Mouse (Mus musculus) heart, embryonic 13.5 days (tissue): Measurements from ENCODE around the gene Wdr1. TPM values are rescaled to one million over a fixed set of nuclear protein-coding genes. Genes with fewer than 3 reads are reported as not detected.
"Not testable (repeated sequence)": the region's sequence is repeated elsewhere in the genome, so short reads cannot be mapped to it uniquely, and the experiment has no call there.

Experiments
- ATAC-seq: fragments of 200-750 bp; cut with Nextera tagmentation; 2 replicates; pipeline ENCODE4 v1.8.0; 2017; ENCODE audit warnings: moderate TSS enrichment; ENCODE audit not compliant: insufficient number of reproducible peaks, low FRiP score, low TSS enrichment; ENCODE audit errors: extremely low read depth
- H3K27ac ChIP-seq: fragments of 300-500 bp; sonication (generic); replicated peaks from 2 replicates; pipeline ENCODE4 v1.5.1; 2015; ENCODE audit warnings: moderate library complexity, mild to moderate bottlenecking, inconsistent platforms
- H3K27me3 ChIP-seq: fragments of 300-500 bp; sonication (generic); replicated peaks from 2 replicates; pipeline ENCODE4 v1.6.1; 2015; ENCODE audit warnings: mild to moderate bottlenecking, inconsistent platforms
- H3K36me3 ChIP-seq: fragments of 300-500 bp; sonication (generic); 2 replicates; pipeline ENCODE4 v1.6.1; 2015; ENCODE audit warnings: mild to moderate bottlenecking, inconsistent platforms
- H3K4me1 ChIP-seq: fragments of 300-500 bp; sonication (generic); 2 replicates; pipeline ENCODE4 v1.6.1; 2015; ENCODE audit warnings: inconsistent platforms
- H3K4me2 ChIP-seq: fragments of 300-500 bp; sonication (generic); 2 replicates; pipeline ENCODE4 v1.6.1; 2015; ENCODE audit warnings: inconsistent platforms, mild to moderate bottlenecking, moderate library complexity
- H3K4me3 ChIP-seq: fragments of 300-500 bp; sonication (generic); 2 replicates; pipeline ENCODE4 v1.5.1; 2015; ENCODE audit warnings: moderate library complexity, mild to moderate bottlenecking, inconsistent platforms
- H3K9ac ChIP-seq: fragments of 300-500 bp; sonication (generic); 2 replicates; pipeline ENCODE4 v1.6.1; 2015; ENCODE audit warnings: inconsistent platforms, mild to moderate bottlenecking, moderate library complexity
- H3K9me3 ChIP-seq: fragments of 300-500 bp; sonication (generic); 2 replicates; pipeline ENCODE4 v1.6.1; 2016; ENCODE audit warnings: inconsistent platforms
- WGBS: fragments of 180-500 bp; shearing (Covaris S2); methylation state at CpG from one replicate; pipeline ENCODE4 v1.1.7; 2015; ENCODE audit warnings: mixed read lengths; 5-methylcytosine and 5-hydroxymethylcytosine counted together
- polyA plus RNA-seq: library from polyadenylated mRNA; unstranded; fragments of >200 nt; fragmentation: Nextera tagmentation; extraction: Ambion mirVana; gene quantifications from 2 replicates; pipeline ENCODE4 v1.2.1, GENCODE M21; 2015

Gene Wdr1
- polyA plus RNA-seq, result 218 and 227 TPM in 2 replicates

DNA sequence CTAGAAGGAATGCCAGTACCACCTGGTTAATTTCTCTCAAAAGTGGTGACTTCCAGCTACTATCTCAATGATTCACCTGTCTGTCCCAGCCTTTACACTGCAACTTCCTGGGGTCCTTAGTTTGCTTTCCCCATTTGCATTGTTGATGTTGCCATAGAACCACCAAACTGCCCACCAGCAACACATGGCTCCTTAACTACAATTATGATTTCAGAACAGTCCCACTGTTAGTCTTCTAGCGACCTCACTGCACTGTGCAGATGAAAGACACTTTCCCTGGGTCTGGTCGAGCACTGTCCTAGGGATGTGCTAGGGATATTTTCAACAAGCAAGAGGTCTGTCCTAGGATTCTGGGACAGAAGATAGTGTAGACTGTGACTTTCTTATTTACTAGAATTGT is at the start of gene Wdr1:
Gene Wdr1, minus strand, starts transcription at position 101 of the 400 bp plus-strand sequence.
- Histone ChIP-seq H3K36me3 (peaks cover 22% of the 10 kb centered on the region), H3K4me3 (peak within 1 kb of the TSS; percentile 96), H3K4me1 (peaks cover 48% of the 10 kb centered on the region), H3K27me3 (no peaks in the 10 kb centered on the region), H3K9ac (peak within 1 kb of the TSS; percentile 92), H3K27ac (peak within 1 kb of the TSS; percentile 98), H3K9me3 (no peaks in the 10 kb centered on the region), H3K4me2 (peak within 1 kb of the TSS; percentile 92)
- 64% methylated on average over 2 of the region's 2 CpGs for WGBS
- ATAC-seq, result no peak

DNA sequence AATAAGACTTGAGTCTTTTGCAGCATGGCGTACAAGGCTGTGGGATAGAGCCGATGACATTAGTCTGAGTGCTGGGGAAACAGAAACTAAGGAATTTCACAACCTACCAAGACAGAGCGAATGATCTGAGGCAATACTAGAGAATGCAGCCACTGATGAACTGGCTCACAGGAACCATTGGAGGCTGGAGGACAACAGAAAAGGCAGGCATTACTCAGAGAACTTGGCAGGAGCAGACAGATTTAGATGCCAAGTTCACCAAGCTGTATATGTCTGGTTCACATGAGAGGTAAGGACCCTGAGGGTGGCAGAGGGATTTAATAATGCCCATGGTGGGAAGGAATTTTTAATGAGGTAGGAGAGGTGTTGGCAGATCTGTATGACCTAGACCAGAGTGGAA is 48.1 kb upstream of the Wdr1 start:
- no peak overlapping the region for H3K4me3 ChIP-seq
- H3K27ac ChIP-seq, result no peak overlapping the region
- ATAC-seq, result no peak
- no peak overlapping the region for H3K9ac ChIP-seq
- no peak overlapping the region for H3K4me2 ChIP-seq
- H3K9me3 ChIP-seq, result no peaks in the 10 kb centered on the region
- no peaks in the 10 kb centered on the region for H3K27me3 ChIP-seq
- H3K4me1 ChIP-seq, result no peaks in the 10 kb centered on the region
- H3K36me3 ChIP-seq, result no peaks in the 10 kb centered on the region
- WGBS, result 74% methylated on average over 3 of the region's 3 CpGs

DNA sequence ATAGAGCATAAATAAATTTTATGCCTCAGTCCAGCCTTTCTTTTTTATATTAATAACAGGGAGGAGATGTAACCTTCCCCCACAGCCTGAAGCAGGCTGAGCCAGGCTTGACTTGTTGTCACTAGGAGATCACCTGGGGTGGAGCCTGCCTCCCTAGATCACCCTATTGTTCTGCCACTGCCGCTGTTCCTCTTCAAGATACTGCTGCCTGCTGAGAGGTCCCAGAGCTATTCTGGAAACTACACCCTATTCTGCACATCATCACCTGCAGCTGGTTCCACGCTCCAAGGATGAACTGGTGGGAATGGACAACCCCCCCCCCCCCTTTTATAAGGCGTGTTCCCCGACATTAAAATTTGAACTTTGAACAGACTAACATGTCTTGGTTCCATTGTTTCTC is 45.2 kb upstream of the Wdr1 start:
- not testable (repeated sequence) for H3K9ac ChIP-seq, H3K4me1 ChIP-seq, H3K27ac ChIP-seq, H3K4me3 ChIP-seq, H3K4me2 ChIP-seq, H3K27me3 ChIP-seq, ATAC-seq, H3K36me3 ChIP-seq, H3K9me3 ChIP-seq
- 68% methylated on average over 4 of the region's 4 CpGs for WGBS

GRCm38 (mm10) chr5:38598647-38599304 is 35.8 kb upstream of the Wdr1 start:
- no peaks in the 10 kb centered on the region for H3K36me3 ChIP-seq
- no peaks in the 10 kb centered on the region for H3K27me3 ChIP-seq
- no peaks in the 10 kb centered on the region for H3K4me1 ChIP-seq
- 46% methylated on average over 11 of the region's 11 CpGs for WGBS
- peak overlapping the region; percentile 29 for H3K4me2 ChIP-seq
- H3K9me3 ChIP-seq, result no peaks in the 10 kb centered on the region
- H3K27ac ChIP-seq, result no peak overlapping the region
- peak overlapping the region; percentile 41 for H3K4me3 ChIP-seq
- H3K9ac ChIP-seq, result no peak overlapping the region
- no peak for ATAC-seq

DNA sequence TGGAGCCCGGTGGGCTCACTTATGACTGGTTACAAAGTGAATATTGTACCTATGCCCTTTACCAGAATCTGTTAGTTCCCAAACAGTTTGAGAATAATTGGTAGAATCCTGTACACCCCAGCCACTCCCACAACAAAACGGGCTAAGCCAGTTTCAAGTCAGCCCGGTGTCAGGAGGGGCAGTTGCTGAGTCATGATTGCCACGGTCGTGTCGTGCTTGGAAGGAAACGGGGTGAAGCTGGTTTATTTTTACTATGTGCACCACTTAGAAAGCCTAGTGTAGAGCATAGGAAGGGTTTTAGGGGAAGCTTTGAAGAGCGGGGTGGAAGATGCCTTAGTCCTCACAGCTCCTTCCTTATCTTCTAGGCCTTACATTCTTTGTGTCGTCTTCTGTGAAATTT is 25.9 kb upstream of the Wdr1 start:
- Histone ChIP-seq H3K9ac (no peak overlapping the region), H3K4me3 (no peak overlapping the region), H3K9me3 (no peaks in the 10 kb centered on the region), H3K4me2 (no peak overlapping the region), H3K36me3 (no peaks in the 10 kb centered on the region), H3K27ac (no peak overlapping the region), H3K4me1 (no peaks in the 10 kb centered on the region), H3K27me3 (no peaks in the 10 kb centered on the region)
- ATAC-seq, result no peak
- 38% methylated on average over 9 of the region's 9 CpGs for WGBS

- Histone ChIP-seq H3K9me3 (no peaks in the 10 kb centered on the region), H3K4me3 (no peak overlapping the region), H3K27me3 (no peaks in the 10 kb centered on the region), H3K9ac (no peak overlapping the region), H3K4me2 (no peak overlapping the region), H3K27ac (no peak overlapping the region), H3K4me1 (no peaks in the 10 kb centered on the region), H3K36me3 (no peaks in the 10 kb centered on the region)
- WGBS, result 81% methylated on average over 2 of the region's 2 CpGs
- no peak for ATAC-seq
These were observed 22.4 kb upstream of the Wdr1 start for GRCm38 (mm10) chr5:38585450-38585849.

- H3K4me1 ChIP-seq, result no peaks in the 10 kb centered on the region
- no peak overlapping the region for H3K9ac ChIP-seq
- no peaks in the 10 kb centered on the region for H3K27me3 ChIP-seq
- H3K9me3 ChIP-seq, result no peaks in the 10 kb centered on the region
- no peak overlapping the region for H3K4me3 ChIP-seq
- H3K27ac ChIP-seq, result no peak overlapping the region
- no peak for ATAC-seq
- WGBS, result 61% methylated on average over 4 of the region's 4 CpGs
- H3K36me3 ChIP-seq, result no peaks in the 10 kb centered on the region
- no peak overlapping the region for H3K4me2 ChIP-seq
These were observed 20.0 kb upstream of the Wdr1 start for GRCm38 (mm10) chr5:38583026-38583425.

DNA sequence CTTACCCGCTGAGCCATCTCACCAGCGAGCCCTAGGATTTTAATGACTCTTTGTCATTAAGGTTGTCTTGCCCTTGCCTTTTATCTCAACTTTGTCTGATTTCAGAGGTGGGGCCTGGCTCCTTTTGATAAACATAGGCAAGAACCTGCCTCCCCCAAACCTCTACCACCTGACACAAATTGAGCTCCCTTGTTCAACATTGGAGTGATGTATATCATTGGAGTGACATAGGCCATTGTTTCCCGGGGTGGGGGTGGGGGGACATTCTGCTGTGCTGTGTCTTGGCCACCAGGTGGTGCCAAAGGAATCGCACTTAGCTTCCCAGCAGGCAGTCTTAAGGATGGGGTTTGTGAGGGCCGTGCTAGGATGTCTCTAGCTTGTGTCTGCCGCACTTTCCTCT is 17.7 kb upstream of the Wdr1 start:
- Histone ChIP-seq H3K9me3 (no peaks in the 10 kb centered on the region), H3K27me3 (no peaks in the 10 kb centered on the region), H3K27ac (no peak overlapping the region), H3K9ac (no peak overlapping the region), H3K4me2 (no peak overlapping the region), H3K4me3 (no peak overlapping the region), H3K36me3 (no peaks in the 10 kb centered on the region), H3K4me1 (no peaks in the 10 kb centered on the region)
- 28% methylated on average over 6 of the region's 6 CpGs for WGBS
- ATAC-seq, result no peak

DNA sequence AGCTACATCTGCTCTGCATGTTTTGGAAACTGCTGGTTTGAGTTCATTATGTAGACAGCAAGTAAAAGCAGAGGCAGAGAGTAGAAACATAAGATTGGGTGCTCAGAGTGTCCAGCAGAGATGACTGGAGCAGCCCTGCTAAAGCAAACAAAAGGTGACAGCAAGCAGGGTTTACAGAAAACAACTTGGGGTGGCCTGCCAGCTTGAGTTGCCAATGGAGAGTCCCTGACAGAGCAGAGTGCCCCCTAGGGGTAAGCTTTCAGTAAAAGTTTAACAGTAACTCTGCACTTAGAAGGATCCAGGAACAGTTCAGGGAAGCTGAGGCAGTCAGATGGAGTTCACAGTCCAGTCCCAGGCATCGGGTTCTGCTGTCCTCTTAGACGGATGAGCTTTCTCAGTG is 7.9 kb upstream of the Wdr1 start:
- 55% methylated on average over 2 of the region's 2 CpGs for WGBS
- H3K4me1 ChIP-seq, result no peaks in the 10 kb centered on the region

DNA sequence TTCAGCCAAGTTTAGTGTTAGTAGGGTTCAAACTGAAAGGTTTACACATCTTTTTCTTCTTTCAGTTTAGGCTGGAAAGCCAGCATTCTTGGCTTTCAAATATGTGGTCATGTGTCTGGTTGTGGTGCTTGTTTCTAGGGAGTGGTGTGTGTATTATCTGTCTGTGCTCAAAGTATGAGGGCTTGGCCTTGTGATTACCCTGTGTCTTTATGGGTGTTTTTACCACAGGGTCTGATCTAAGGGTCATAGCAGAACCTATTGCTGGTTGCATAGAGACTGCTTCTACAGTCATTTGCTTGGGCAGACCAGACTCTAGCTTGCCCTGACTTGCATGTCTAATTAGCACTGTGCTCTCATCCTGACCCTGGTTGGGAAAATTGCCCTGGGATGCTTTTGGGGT is 5.6 kb upstream of the Wdr1 start:
- no peak overlapping the region for H3K4me3 ChIP-seq
- peaks cover 9% of the 10 kb centered on the region; the same call in 1 of the 2 replicates for H3K4me1 ChIP-seq
- H3K27ac ChIP-seq, result no peak overlapping the region
- H3K27me3 ChIP-seq, result no peaks in the 10 kb centered on the region
- no peak overlapping the region for H3K4me2 ChIP-seq
- H3K9ac ChIP-seq, result no peak overlapping the region
- no peaks in the 10 kb centered on the region for H3K36me3 ChIP-seq
- ATAC-seq, result no peak
- H3K9me3 ChIP-seq, result peaks cover 5% of the 10 kb centered on the region; the same call in 1 of the 2 replicates

More for the DNA sequence above, 7.9 kb upstream of the Wdr1 start:
- Histone ChIP-seq H3K27ac (no peak overlapping the region), H3K9ac (no peak overlapping the region), H3K4me3 (no peak overlapping the region), H3K36me3 (no peaks in the 10 kb centered on the region), H3K27me3 (no peaks in the 10 kb centered on the region), H3K9me3 (peaks cover 5% of the 10 kb centered on the region; the same call in 1 of the 2 replicates), H3K4me2 (no peak overlapping the region)
- no peak for ATAC-seq

- WGBS, result 58% methylated on average over 6 of the region's 6 CpGs
- H3K36me3 ChIP-seq, result peaks cover 4% of the 10 kb centered on the region
- no peak overlapping the region for H3K27ac ChIP-seq
- H3K27me3 ChIP-seq, result no peaks in the 10 kb centered on the region
- H3K4me2 ChIP-seq, result no peak overlapping the region
- ATAC-seq, result no peak
- H3K9me3 ChIP-seq, result no peaks in the 10 kb centered on the region
- no peak overlapping the region for H3K4me3 ChIP-seq
- peaks cover 31% of the 10 kb centered on the region for H3K4me1 ChIP-seq
- no peak overlapping the region for H3K9ac ChIP-seq
These were observed 1.8 kb upstream of the Wdr1 start for GRCm38 (mm10) chr5:38564831-38565230.

- H3K9me3 ChIP-seq, result no peaks in the 10 kb centered on the region
- ATAC-seq, result peak; percentile 94
- WGBS, result under 1% methylated on average over 76 of the region's 79 CpGs
- H3K27ac ChIP-seq, result peak overlapping the region; percentile 98
- H3K36me3 ChIP-seq, result peaks cover 38% of the 10 kb centered on the region
- H3K4me3 ChIP-seq, result peak overlapping the region; percentile 96
- peak overlapping the region; percentile 94 for H3K9ac ChIP-seq
- H3K4me2 ChIP-seq, result peak overlapping the region; percentile 92
- peaks cover 64% of the 10 kb centered on the region for H3K4me1 ChIP-seq
- no peaks in the 10 kb centered on the region for H3K27me3 ChIP-seq
These were observed 1.5 kb downstream of the Wdr1 start for GRCm38 (mm10) chr5:38561426-38562024.
